Mouse (Mus musculus): Measurements from ENCODE around the gene Tmem63b. TPM values are rescaled to one million over a fixed set of nuclear protein-coding genes. Genes with fewer than 3 reads are reported as not detected.

Gene Tmem63b
- total RNA-seq, 4 experiments from 2014 or later, result 91.5 to 96.4 (median 93.2) TPM

- peak; percentile 42 for DNase-seq (ENCODE audit: low spot score)
Observed at GRCm38 (mm10) chr17:45678106-45678505, 8.6 kb downstream of the Tmem63b start.

GRCm38 (mm10) chr17:45672598-45672997 lies 14.1 kb downstream of the Tmem63b start:
- no peak for DNase-seq (ENCODE audit: low spot score)

GRCm38 (mm10) chr17:45671821-45672220 lies 14.9 kb downstream of the Tmem63b start:
- no peak for DNase-seq (ENCODE audit: low spot score)

DNA sequence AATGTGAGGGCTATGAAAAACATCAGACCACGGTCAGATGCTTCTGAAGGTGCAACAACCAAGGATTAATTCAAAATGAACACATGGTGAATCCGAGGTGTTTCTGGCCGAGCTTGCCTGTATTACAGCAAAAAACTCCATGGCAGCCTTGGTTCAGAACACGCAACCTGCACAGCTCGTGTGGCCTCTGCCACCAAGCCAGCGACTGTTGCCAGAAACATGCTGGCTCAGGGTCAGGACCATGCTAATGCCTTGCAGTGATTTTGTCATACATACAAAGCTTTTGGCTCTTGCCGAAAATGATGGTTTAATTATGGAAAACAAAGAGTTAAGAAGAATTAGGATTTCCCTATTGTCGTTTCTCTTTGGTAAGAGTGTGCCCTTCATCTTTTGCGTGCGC lies 18.7 kb downstream of the Tmem63b start:
- no peak for DNase-seq (ENCODE audit: low spot score)

DNA sequence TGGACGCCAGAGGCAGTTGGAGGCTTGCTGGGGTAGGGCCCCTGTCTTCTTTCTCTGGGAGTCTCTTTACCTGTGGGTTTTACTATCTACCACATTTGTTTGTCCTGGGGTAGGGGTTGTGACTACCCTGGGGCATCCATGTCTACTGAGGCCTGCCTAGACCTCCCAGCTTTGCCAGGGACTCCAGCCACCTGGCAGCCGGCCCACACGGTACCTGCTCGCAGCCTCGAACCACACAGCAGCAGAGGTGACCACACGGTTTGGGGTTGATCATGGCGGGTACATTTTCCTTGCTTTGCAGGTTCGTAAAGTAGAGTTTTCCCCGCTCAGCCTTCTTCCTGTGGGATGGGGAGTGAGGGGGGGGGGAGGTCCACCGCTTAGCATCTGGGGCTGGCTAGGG lies 19.2 kb downstream of the Tmem63b start:
- DNase-seq (ENCODE audit: low spot score), result no peak

GRCm38 (mm10) chr17:45666091-45666490 lies 20.6 kb downstream of the Tmem63b start:
- DNase-seq (ENCODE audit: low spot score), result no peak

DNA sequence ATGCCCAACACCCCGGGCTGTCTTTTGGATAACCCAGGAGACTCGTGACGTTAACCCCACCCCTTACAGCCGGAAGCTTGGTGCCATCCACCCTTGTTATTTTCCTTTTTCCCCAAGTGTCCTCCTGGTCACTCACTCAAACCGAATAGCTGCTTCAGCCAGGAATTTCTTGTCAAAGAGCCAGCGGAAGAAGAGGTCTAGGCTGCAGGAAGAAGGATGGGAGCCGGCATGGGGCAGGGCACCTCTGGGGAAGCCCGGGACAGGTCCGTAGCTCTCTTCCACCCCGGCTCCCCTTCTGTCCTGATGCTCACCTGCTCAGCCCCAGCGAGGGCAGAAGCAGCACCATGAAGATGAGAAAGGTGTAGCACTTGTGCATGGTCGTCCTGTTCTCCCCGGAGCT lies 22.1 kb downstream of the Tmem63b start:
- no peak for DNase-seq (ENCODE audit: low spot score)

DNA sequence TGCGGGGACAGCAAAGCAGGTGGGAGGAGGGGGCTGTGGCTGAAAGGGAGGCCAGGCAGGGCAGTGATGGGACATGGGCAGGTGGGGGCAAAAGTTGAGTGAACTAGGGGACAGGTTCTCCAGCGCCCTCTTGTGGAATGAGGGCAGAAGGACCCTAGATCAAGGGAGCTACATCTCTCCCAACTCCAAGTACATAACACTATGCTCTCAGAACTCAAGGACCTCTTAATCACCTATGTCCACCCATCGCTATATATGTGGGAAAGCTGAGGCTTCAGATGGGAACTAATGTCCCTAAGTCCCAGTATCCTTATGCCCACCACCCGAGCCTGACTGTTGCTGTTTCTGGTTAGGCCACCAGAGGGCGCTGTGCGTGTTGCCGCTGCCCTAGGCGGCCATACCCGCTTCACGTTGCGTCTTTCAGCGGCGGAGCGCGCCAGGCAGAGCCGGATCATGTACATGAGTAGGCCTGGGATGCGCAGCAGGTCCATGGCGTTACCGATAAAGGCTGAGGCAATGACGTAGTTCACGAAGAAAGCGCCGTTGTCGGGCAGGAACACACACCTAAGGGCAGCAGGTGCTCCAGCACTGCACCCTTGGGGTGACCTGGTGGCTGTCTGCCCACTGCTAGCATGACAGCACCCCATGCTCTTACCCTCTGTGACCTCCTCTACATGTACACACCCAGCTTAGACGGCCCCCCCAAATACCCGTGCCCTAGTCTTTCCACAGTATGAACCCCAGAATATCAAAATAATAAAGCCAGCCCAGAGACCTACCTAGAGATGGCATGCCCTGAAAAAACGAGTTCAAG lies 23.4 kb downstream of the Tmem63b start:
- DNase-seq (ENCODE audit: low spot score), result peak; percentile 52

- DNase-seq (ENCODE audit: low spot score), result no peak
Observed at GRCm38 (mm10) chr17:45659225-45659624, 27.5 kb downstream of the Tmem63b start, which contains the start of gene Capn11. Gene Capn11 (minus strand): TSS chr17:45659325.

DNA sequence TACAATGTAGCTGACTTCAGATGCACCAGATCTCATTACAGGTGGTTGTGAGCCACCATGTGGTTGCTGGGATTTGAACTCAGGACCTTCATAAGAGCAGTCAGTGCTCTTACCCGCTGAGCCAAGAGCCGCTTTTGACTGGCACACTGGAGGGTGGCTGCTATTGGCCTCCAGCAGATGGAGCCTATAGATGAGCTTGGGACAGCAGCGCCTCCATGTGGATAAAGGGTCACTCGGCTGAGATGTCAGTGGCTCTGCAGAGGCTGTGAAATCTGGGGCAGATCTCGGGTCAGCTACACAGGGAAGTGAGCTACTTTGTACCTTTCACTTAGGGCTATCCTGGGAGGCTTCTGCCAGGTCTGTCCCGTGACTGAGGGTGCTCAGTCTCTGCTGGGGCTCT lies 30.9 kb downstream of the Tmem63b start:
- no peak for DNase-seq (ENCODE audit: low spot score)

- DNase-seq (ENCODE audit: low spot score), result no peak
Observed at GRCm38 (mm10) chr17:45653233-45653632, 33.5 kb downstream of the Tmem63b start.

DNA sequence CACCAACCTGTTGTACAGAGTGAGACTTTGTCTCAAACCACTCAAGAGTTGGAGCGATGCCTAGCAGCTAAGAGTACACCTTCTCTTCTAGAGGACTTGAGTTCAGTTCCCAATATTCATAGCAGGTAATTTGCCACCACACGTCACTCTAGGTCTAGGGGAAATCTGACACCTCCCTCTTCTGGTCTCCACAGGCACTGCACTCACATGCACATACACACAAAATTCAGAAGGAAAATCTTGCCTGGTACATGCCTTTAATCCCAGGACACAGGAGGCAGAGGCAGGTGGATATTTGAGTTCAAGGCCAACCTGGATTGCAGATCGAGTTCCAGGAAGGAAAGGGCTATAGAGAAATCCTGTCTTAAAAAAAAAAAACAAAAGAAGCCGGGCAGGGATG lies 42.5 kb downstream of the Tmem63b start:
- DNase-seq (ENCODE audit: low spot score), result no peak

DNA sequence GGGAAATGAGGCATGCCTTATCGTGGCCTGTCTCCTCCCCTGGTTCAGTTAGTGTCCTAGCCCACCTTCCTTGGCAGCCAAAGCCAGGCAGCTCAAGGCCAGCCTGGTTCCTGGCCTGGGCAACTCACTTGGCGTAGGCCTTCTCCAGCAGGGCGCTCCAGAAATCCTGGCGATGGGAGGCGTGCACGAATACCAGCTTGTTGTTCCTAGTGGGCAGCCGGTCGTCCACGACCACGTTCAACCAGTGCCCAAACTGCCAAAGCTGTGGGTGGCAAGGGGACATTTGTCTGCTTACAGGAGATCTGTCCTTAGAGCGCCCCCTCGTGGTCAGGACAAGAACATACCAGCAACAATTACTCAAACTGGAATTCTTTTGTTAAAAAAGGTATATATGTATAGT lies 44.0 kb downstream of the Tmem63b start:
- DNase-seq (ENCODE audit: low spot score), result no peak

- DNase-seq (ENCODE audit: low spot score), result no peak
Observed at GRCm38 (mm10) chr17:45641981-45642380, 44.7 kb downstream of the Tmem63b start.

- DNase-seq (ENCODE audit: low spot score), result no peak
Observed at GRCm38 (mm10) chr17:45638596-45639295, 48.0 kb downstream of the Tmem63b start.

DNA sequence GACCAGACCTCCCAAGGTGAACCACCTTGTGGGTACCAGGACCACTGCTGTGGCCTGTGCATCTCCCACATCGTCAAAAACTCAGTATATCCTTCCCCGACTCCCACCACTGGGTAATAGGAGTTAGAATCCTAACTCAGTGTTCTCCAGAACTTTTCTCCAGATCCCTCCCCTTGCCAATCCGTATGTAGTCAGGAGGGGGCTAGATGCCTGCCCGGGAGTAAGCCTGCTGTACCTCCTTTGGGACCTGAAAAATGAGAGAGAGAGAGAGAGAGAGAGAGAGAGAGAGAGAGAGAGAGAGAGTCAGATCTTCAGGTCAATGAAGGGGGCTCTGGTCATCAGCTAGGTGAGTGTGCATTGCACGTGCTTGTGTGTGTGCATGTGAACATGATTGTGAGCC lies 52.7 kb downstream of the Tmem63b start:
- DNase-seq (ENCODE audit: low spot score), result no peak

DNA sequence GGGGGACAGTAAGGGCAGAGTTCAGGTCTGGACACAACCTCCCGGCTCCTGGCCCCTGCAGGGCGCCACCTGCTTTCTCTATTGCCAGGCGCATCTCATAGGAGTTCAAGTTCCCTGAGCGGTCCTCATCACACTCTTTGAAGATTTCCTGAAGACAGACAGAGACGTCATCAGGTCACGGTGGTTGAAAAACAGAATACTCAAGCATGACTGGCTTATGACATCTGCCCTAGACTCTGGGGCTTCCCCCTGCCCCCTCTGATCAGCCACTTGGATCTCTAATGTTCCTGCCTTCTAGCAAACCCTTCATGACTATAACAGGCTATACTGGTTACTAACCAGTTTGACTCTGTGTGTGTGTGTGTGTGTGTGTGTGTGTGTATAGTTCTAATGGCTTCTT lies 54.8 kb downstream of the Tmem63b start:
- DNase-seq (ENCODE audit: low spot score), result no peak

GRCm38 (mm10) chr17:45630992-45631391 lies 55.7 kb downstream of the Tmem63b start:
- DNase-seq (ENCODE audit: low spot score), result no peak

GRCm38 (mm10) chr17:45629861-45630694 lies 56.6 kb downstream of the Tmem63b start:
- peak; percentile 77 for DNase-seq (ENCODE audit: low spot score)

- no peak for DNase-seq (ENCODE audit: low spot score)
Observed at GRCm38 (mm10) chr17:45628885-45629855, 57.5 kb downstream of the Tmem63b start.

- no peak for DNase-seq (ENCODE audit: low spot score)
Observed at GRCm38 (mm10) chr17:45628160-45628559, 58.5 kb downstream of the Tmem63b start.

All from heart, adult 8-10 months (tissue).